Mouse (Mus musculus) regulatory T cell (primary cell): ENCODE measurements around the gene Defb26.

Experiments
- in situ Hi-C: fragments of 300-600 bp; cut with MboI, MseI; formaldehyde crosslinking; loops from one replicate; pipeline ENCODE4 v1.15.1; 2025; ENCODE audit warnings: high pct_unique_total_duplicates

Gene Defb26

GRCm38 (mm10) chr2:152464570-152465150 is 46.8 kb downstream of the Defb26 start, which contains the start of gene Defb23:
Gene Defb23 (minus strand): TSS chr2:152464620.
- in situ Hi-C loops, result no loop called here

GRCm38 (mm10) chr2:152459241-152459640 is 52.3 kb downstream of the Defb26 start:
- in situ Hi-C loops, result no loop called here
